Comparison of ENCODE assay signal across 10 mouse cellular contexts in genomic region chr7:139310487-139310951, GRCm38 (mm10).
DNase-seq lines count a peak whose midpoint lies in the region; ATAC-seq and TF ChIP-seq lines count a peak whose summit lies in the region.
"Had no signal": no experiment of that assay in that cellular context is flagged by ENCODE, and none has a peak within 500 bp of the region (broad histone marks: within the 10 kb centered on the region; RNA-seq: fewer than 3 reads in every experiment).

No protein-coding gene starts in this region.

- H3K9me3 ChIP-seq in lung, embryonic 14.5 days (ENCODE audit: low read depth, low read length): no peaks in the 10 kb centered on the region
- no peaks in the 10 kb centered on the region for H3K9me3 ChIP-seq in intestine, embryonic 16.5 days (ENCODE audit: control insufficient read depth, low read length)
- no peaks in the 10 kb centered on the region for H3K9me3 ChIP-seq in liver, postnatal 0 days (ENCODE audit: low read length)
- H3K9me3 ChIP-seq: neural tube, embryonic 12.5 days had no signal

- TF ChIP-seq EP300 in heart, adult 2 months (IDR thresholded peaks at IDR 0.05; ENCODE audit: insufficient read depth, low read depth, low read length): peak; percentile 71; the same call in 1 of the 2 replicates
- TF ChIP-seq EP300 in liver, postnatal 0 days (IDR thresholded peaks at IDR 0.05; ENCODE audit: low read depth): no peak

- no peak for TF ChIP-seq POLR2A in heart, adult 2 months (IDR thresholded peaks at IDR 0.05; ENCODE audit: insufficient read depth, low read depth, low read length)

- intact Hi-C loops in heart, adult 2 months (cut with DNase I): no loop called here

- 0 out of 2 replicates have a peak overlapping the region, but pooled peaks have one; percentile 27 for H3K27ac ChIP-seq in lung, embryonic 14.5 days (ENCODE audit: low read depth)
- H3K27ac ChIP-seq in heart, adult 2 months: no peak overlapping the region
- H3K27ac ChIP-seq in intestine, embryonic 16.5 days (ENCODE audit: low read length): no peak overlapping the region
- no peak overlapping the region for H3K27ac ChIP-seq in liver, postnatal 0 days (ENCODE audit: low read depth)
- H3K27ac ChIP-seq: neural tube, embryonic 12.5 days had no signal

- no peaks in the 10 kb centered on the region for H3K36me3 ChIP-seq in lung, embryonic 14.5 days (ENCODE audit: insufficient read depth)
- 0 out of 2 replicates have a peak, but pooled peaks cover 2% of the 10 kb centered on the region for H3K36me3 ChIP-seq in heart, adult 2 months (ENCODE audit: control insufficient read depth, insufficient read depth, low read length)
- H3K36me3 ChIP-seq in intestine, embryonic 16.5 days (ENCODE audit: control insufficient read depth, insufficient read depth, low read length): no peaks in the 10 kb centered on the region
- H3K36me3 ChIP-seq in liver, postnatal 0 days (replicated peaks; ENCODE audit: insufficient read depth, low read length): no peaks in the 10 kb centered on the region
- H3K36me3 ChIP-seq: neural tube, embryonic 12.5 days had no signal

- ATAC-seq in lung, embryonic 14.5 days (ENCODE audit: insufficient read depth): peak; percentile 83
- peak; percentile 32 for ATAC-seq in intestine, embryonic 16.5 days
- no peak for ATAC-seq in liver, postnatal 0 days
- no peak for ATAC-seq in cerebellum, adult (ENCODE audit: insufficient number of reproducible peaks, low FRiP score, low TSS enrichment)
- ATAC-seq: Patski had no signal

- peaks cover 15% of the 10 kb centered on the region for H3K4me1 ChIP-seq in lung, embryonic 14.5 days (ENCODE audit: insufficient read depth)
- H3K4me1 ChIP-seq in heart, adult 2 months (ENCODE audit: control insufficient read depth, insufficient read depth, low read length): peaks cover 13% of the 10 kb centered on the region
- peaks cover 19% of the 10 kb centered on the region for H3K4me1 ChIP-seq in intestine, embryonic 16.5 days (ENCODE audit: control insufficient read depth, insufficient read depth, low read length)
- no peaks in the 10 kb centered on the region for H3K4me1 ChIP-seq in liver, postnatal 0 days (ENCODE audit: insufficient read depth)

- no peak for TF ChIP-seq CTCF in lung, embryonic 14.5 days (IDR thresholded peaks at IDR 0.05; ENCODE audit: low read depth)
- TF ChIP-seq CTCF in heart, adult 2 months (IDR thresholded peaks at IDR 0.05): no peak
- no peak for TF ChIP-seq CTCF in liver, postnatal 0 days (IDR thresholded peaks at IDR 0.05; ENCODE audit: low read depth)

- no peaks in the 10 kb centered on the region for H3K79me2 ChIP-seq in heart, adult 2 months (replicated peaks; ENCODE audit: control insufficient read depth, insufficient read depth, low read length)

- no peak overlapping the region for H3K9ac ChIP-seq in lung, embryonic 14.5 days
- no peak overlapping the region for H3K9ac ChIP-seq in heart, adult 2 months (ENCODE audit: low read depth, low read length)
- 0 out of 2 replicates have a peak overlapping the region, but pooled peaks have one; percentile 21 for H3K9ac ChIP-seq in intestine, embryonic 16.5 days (ENCODE audit: low read depth, low read length)
- no peak overlapping the region for H3K9ac ChIP-seq in liver, postnatal 0 days (replicated peaks)
- H3K9ac ChIP-seq: neural tube, embryonic 12.5 days had no signal

- no peak overlapping the region for H3K4me2 ChIP-seq in lung, embryonic 14.5 days
- no peak overlapping the region for H3K4me2 ChIP-seq in intestine, embryonic 16.5 days (ENCODE audit: low read depth, low read length)
- H3K4me2 ChIP-seq in liver, postnatal 0 days (ENCODE audit: low read depth, low read length): no peak overlapping the region
- H3K4me2 ChIP-seq: neural tube, embryonic 12.5 days had no signal

- no peak overlapping the region for H3K4me3 ChIP-seq in lung, embryonic 14.5 days (ENCODE audit: low read depth, low read length)
- H3K4me3 ChIP-seq in heart, adult 2 months: no peak overlapping the region
- H3K4me3 ChIP-seq in intestine, embryonic 16.5 days (ENCODE audit: low read length): no peak overlapping the region
- no peak overlapping the region for H3K4me3 ChIP-seq in liver, postnatal 0 days (ENCODE audit: low read depth, low read length)
- H3K4me3 ChIP-seq: neural tube, embryonic 12.5 days had no signal

- peak; percentile 93 for DNase-seq in lung, embryonic 14.5 days
- DNase-seq in lung, adult 18-20 months: no peak
- DNase-seq in heart, adult 2 months: peak; percentile 53 to 60
- DNase-seq in retina, postnatal 7 days (ENCODE audit: low read depth, low spot score): peak; percentile 38
- DNase-seq in liver, postnatal 0 days: no peak
- DNase-seq in cerebellum, postnatal 36 days: no peak

- WGBS in lung, embryonic 14.5 days: 24% methylated on average over 6 of the region's 6 CpGs
- WGBS in heart, adult 2 months: 34% methylated on average over 6 of the region's 6 CpGs
- WGBS in intestine, embryonic 16.5 days: 52% methylated on average over 6 of the region's 6 CpGs
- 59% methylated on average over 6 of the region's 6 CpGs for WGBS in liver, postnatal 0 days (ENCODE audit: insufficient replicate concordance)

- H3K27me3 ChIP-seq in lung, embryonic 14.5 days (ENCODE audit: insufficient read depth, low read length): no peaks in the 10 kb centered on the region
- H3K27me3 ChIP-seq in heart, adult 2 months (ENCODE audit: control insufficient read depth, insufficient read depth, low read length): no peaks in the 10 kb centered on the region
- H3K27me3 ChIP-seq in intestine, embryonic 16.5 days (replicated peaks; ENCODE audit: control insufficient read depth, insufficient read depth, low read length): no peaks in the 10 kb centered on the region
- H3K27me3 ChIP-seq in liver, postnatal 0 days (ENCODE audit: insufficient read depth, low read length): no peaks in the 10 kb centered on the region
- H3K27me3 ChIP-seq: neural tube, embryonic 12.5 days; Patski had no signal

Comparison
In these comparisons a context has a peak if more than half of its experiments do, and no peak if none do; other contexts are left out.
1. DNase-seq: peak in lung, embryonic 14.5 days (single experiment), heart, adult 2 months (2 of 2) and retina, postnatal 7 days (single experiment); none in lung, adult 18-20 months (0 of 2), liver, postnatal 0 days (single experiment) and cerebellum, postnatal 36 days (0 of 2).
2. ATAC-seq: peak in lung, embryonic 14.5 days (single experiment) and intestine, embryonic 16.5 days (single experiment); none in liver, postnatal 0 days (single experiment) and cerebellum, adult (single experiment).